Mouse (Mus musculus): ENCODE results near the gene Noto. TPM values are rescaled to one million over a fixed set of nuclear protein-coding genes. Genes with fewer than 3 reads are reported as not detected.
A peak's percentile ranks its signal among the peaks of the same experiment; 100 is the strongest.
"Not testable (repeated sequence)": the region's sequence is repeated elsewhere in the genome, so short reads cannot be mapped to it uniquely, and the experiment has no call there.

Gene Noto
- polyA plus RNA-seq, 1 experiment from 2014 or later: not detected

- Histone ChIP-seq H3K4me2 (replicated peaks) (peak within 1 kb of the TSS; percentile 81), H3K27ac (replicated peaks) (0 out of 2 replicates have a peak within 1 kb of the TSS, but pooled peaks have one; percentile 12), H3K4me1 (0 out of 2 replicates have a peak, but pooled peaks cover 6% of the 10 kb centered on the region), H3K9ac (peak within 1 kb of the TSS; percentile 68), H3K9me3 (replicated peaks) (no peaks in the 10 kb centered on the region), H3K4me3 (replicated peaks) (peak within 1 kb of the TSS; percentile 96), H3K36me3 (no peaks in the 10 kb centered on the region), H3K27me3 (no peaks in the 10 kb centered on the region)
- WGBS: under 1% methylated on average over 38 of the region's 39 CpGs
- peak; percentile 84 for ATAC-seq (ENCODE audit: insufficient number of reproducible peaks, low FRiP score, low TSS enrichment, low read depth)
Observed at GRCm38 (mm10) chr6:85431842-85432431, 8.3 kb downstream of the Noto start, which contains the start of gene Smyd5. Smyd5 (plus strand) TSS chr6:85431989.

GRCm38 (mm10) chr6:85433865-85434264, 10.2 kb downstream of the Noto start:
- H3K4me2 ChIP-seq (replicated peaks): no peak overlapping the region
- no peak for ATAC-seq (ENCODE audit: insufficient number of reproducible peaks, low FRiP score, low TSS enrichment, low read depth)

GRCm38 (mm10) chr6:85436204-85436603, 12.5 kb downstream of the Noto start:
- Histone ChIP-seq H3K27me3 (no peaks in the 10 kb centered on the region), H3K4me3 (replicated peaks) (no peak overlapping the region), H3K36me3 (peaks cover 33% of the 10 kb centered on the region), H3K4me2 (replicated peaks) (no peak overlapping the region), H3K9me3 (replicated peaks) (no peaks in the 10 kb centered on the region), H3K27ac (replicated peaks) (no peak overlapping the region), H3K9ac (no peak overlapping the region), H3K4me1 (0 out of 2 replicates have a peak, but pooled peaks cover 5% of the 10 kb centered on the region)
- 89% methylated on average over 1 of the region's 1 CpGs for WGBS
- ATAC-seq (ENCODE audit: insufficient number of reproducible peaks, low FRiP score, low TSS enrichment, low read depth): no peak

More at GRCm38 (mm10) chr6:85433865-85434264, 10.2 kb downstream of the Noto start:
- Histone ChIP-seq H3K36me3 (peaks cover 11% of the 10 kb centered on the region), H3K9ac (no peak overlapping the region), H3K9me3 (replicated peaks) (no peaks in the 10 kb centered on the region), H3K27ac (replicated peaks) (no peak overlapping the region), H3K4me1 (0 out of 2 replicates have a peak, but pooled peaks cover 6% of the 10 kb centered on the region), H3K27me3 (no peaks in the 10 kb centered on the region), H3K4me3 (replicated peaks) (no peak overlapping the region)
- WGBS: 76% methylated on average over 5 of the region's 5 CpGs

GRCm38 (mm10) chr6:85436631-85437030, 12.9 kb downstream of the Noto start:
- whole genome bisulfite sequencing: 83% methylated on average over 5 of the region's 6 CpGs
- H3K4me2 ChIP-seq (replicated peaks): no peak overlapping the region
- H3K27ac ChIP-seq (replicated peaks): no peak overlapping the region
- peaks cover 36% of the 10 kb centered on the region for H3K36me3 ChIP-seq
- 0 out of 2 replicates have a peak, but pooled peaks cover 1% of the 10 kb centered on the region for H3K4me1 ChIP-seq
- ATAC-seq (ENCODE audit: insufficient number of reproducible peaks, low FRiP score, low TSS enrichment, low read depth): no peak
- no peak overlapping the region for H3K4me3 ChIP-seq (replicated peaks)
- H3K9me3 ChIP-seq (replicated peaks): no peaks in the 10 kb centered on the region
- H3K9ac ChIP-seq: no peak overlapping the region
- no peaks in the 10 kb centered on the region for H3K27me3 ChIP-seq

- H3K36me3 ChIP-seq: peaks cover 71% of the 10 kb centered on the region
Observed at GRCm38 (mm10) chr6:85441142-85441541, 17.5 kb downstream of the Noto start.

GRCm38 (mm10) chr6:85443488-85444233, 20.0 kb downstream of the Noto start:
- Histone ChIP-seq H3K27ac (replicated peaks) (no peak overlapping the region), H3K4me3 (replicated peaks) (no peak overlapping the region), H3K9me3 (replicated peaks) (no peaks in the 10 kb centered on the region), H3K4me2 (replicated peaks) (no peak overlapping the region), H3K27me3 (no peaks in the 10 kb centered on the region), H3K9ac (no peak overlapping the region), H3K4me1 (no peaks in the 10 kb centered on the region), H3K36me3 (peaks cover 71% of the 10 kb centered on the region)
- ATAC-seq (ENCODE audit: insufficient number of reproducible peaks, low FRiP score, low TSS enrichment, low read depth): no peak
- WGBS: 88% methylated on average over 3 of the region's 3 CpGs

More at GRCm38 (mm10) chr6:85441142-85441541, 17.5 kb downstream of the Noto start:
- Histone ChIP-seq H3K4me3 (replicated peaks) (no peak overlapping the region), H3K27me3 (no peaks in the 10 kb centered on the region), H3K4me2 (replicated peaks) (no peak overlapping the region), H3K4me1 (no peaks in the 10 kb centered on the region), H3K27ac (replicated peaks) (no peak overlapping the region), H3K9me3 (replicated peaks) (no peaks in the 10 kb centered on the region), H3K9ac (no peak overlapping the region)
- WGBS: 76% methylated on average over 4 of the region's 4 CpGs
- peak; percentile 16; the same call in 1 of the 2 replicates for ATAC-seq (ENCODE audit: insufficient number of reproducible peaks, low FRiP score, low TSS enrichment, low read depth)

GRCm38 (mm10) chr6:85444266-85444965, 20.7 kb downstream of the Noto start:
- no peak overlapping the region for H3K27ac ChIP-seq (replicated peaks)
- WGBS: 90% methylated on average over 8 of the region's 8 CpGs
- no peak overlapping the region for H3K4me2 ChIP-seq (replicated peaks)
- no peak overlapping the region for H3K9ac ChIP-seq
- H3K36me3 ChIP-seq: peaks cover 64% of the 10 kb centered on the region
- H3K4me1 ChIP-seq: no peaks in the 10 kb centered on the region
- no peaks in the 10 kb centered on the region for H3K27me3 ChIP-seq
- no peaks in the 10 kb centered on the region for H3K9me3 ChIP-seq (replicated peaks)
- no peak overlapping the region for H3K4me3 ChIP-seq (replicated peaks)
- ATAC-seq (ENCODE audit: insufficient number of reproducible peaks, low FRiP score, low TSS enrichment, low read depth): no peak

GRCm38 (mm10) chr6:85445286-85445685, 21.6 kb downstream of the Noto start:
- Histone ChIP-seq H3K4me1 (0 out of 2 replicates have a peak, but pooled peaks cover 1% of the 10 kb centered on the region), H3K36me3 (peaks cover 56% of the 10 kb centered on the region), H3K9me3 (replicated peaks) (no peaks in the 10 kb centered on the region), H3K27me3 (no peaks in the 10 kb centered on the region), H3K27ac (replicated peaks) (no peak overlapping the region), H3K9ac (no peak overlapping the region), H3K4me2 (replicated peaks) (no peak overlapping the region), H3K4me3 (replicated peaks) (no peak overlapping the region)
- WGBS: 75% methylated on average over 5 of the region's 5 CpGs
- ATAC-seq (ENCODE audit: insufficient number of reproducible peaks, low FRiP score, low TSS enrichment, low read depth): peak; percentile 26; the same call in 1 of the 2 replicates

- Histone ChIP-seq H3K4me2 (replicated peaks) (no peak overlapping the region), H3K9ac (no peak overlapping the region), H3K4me1 (peaks cover 7% of the 10 kb centered on the region; the same call in 1 of the 2 replicates), H3K9me3 (replicated peaks) (no peaks in the 10 kb centered on the region), H3K4me3 (replicated peaks) (no peak overlapping the region), H3K27me3 (no peaks in the 10 kb centered on the region), H3K27ac (replicated peaks) (no peak overlapping the region), H3K36me3 (peaks cover 37% of the 10 kb centered on the region)
- no peak for ATAC-seq (ENCODE audit: insufficient number of reproducible peaks, low FRiP score, low TSS enrichment, low read depth)
- 87% methylated on average over 6 of the region's 6 CpGs for WGBS
Observed at GRCm38 (mm10) chr6:85447351-85447750, 23.7 kb downstream of the Noto start.

- H3K9me3 ChIP-seq (replicated peaks); H3K9ac ChIP-seq; H3K27me3 ChIP-seq; ATAC-seq (ENCODE audit: insufficient number of reproducible peaks, low FRiP score, low TSS enrichment, low read depth); H3K27ac ChIP-seq (replicated peaks): not testable (repeated sequence)
- Histone ChIP-seq H3K4me1 (peaks cover 23% of the 10 kb centered on the region), H3K36me3 (peaks cover 19% of the 10 kb centered on the region), H3K4me3 (replicated peaks) (peak overlapping the region; percentile 84), H3K4me2 (replicated peaks) (peak overlapping the region; percentile 97)
- WGBS: 70% methylated on average over 1 of the region's 1 CpGs
Observed at GRCm38 (mm10) chr6:85450140-85450539, 26.5 kb downstream of the Noto start.

Data from embryonic facial prominence, embryonic 15.5 days (tissue).